Mouse (Mus musculus) CH12.LX (cell line): ENCODE data around the gene Gpr19. TPM values are rescaled to one million over a fixed set of nuclear protein-coding genes. Genes with fewer than 3 reads are reported as not detected.
A peak's percentile ranks its signal among the peaks of the same experiment; 100 is the strongest.

Experiments used
- DNase-seq: peaks from one replicate; pipeline ENCODE4 v3.0.0-alpha.2; 2013; ENCODE audit errors: extremely low read depth
- H3K27ac ChIP-seq: 2 replicates; pipeline ENCODE4 v1.5.1; 2012; ENCODE audit warnings: low read depth, mild to moderate bottlenecking, control low read depth, moderate library complexity; ENCODE audit not compliant: insufficient read depth
- H3K27me3 ChIP-seq: replicated peaks from 2 replicates; pipeline ENCODE3; 2012; ENCODE audit warnings: inconsistent platforms
- H3K36me3 ChIP-seq, 2 experiments: replicated peaks in 1 of 2; 2 replicates each; pipeline versions ENCODE3 to v1.6.1; 2012; ENCODE audit warnings: inconsistent platforms in 1 of 2, low read length in 1 of 2, mild to moderate bottlenecking in 1 of 2, mixed read lengths in 1 of 2, moderate library complexity in 1 of 2; ENCODE audit not compliant: control insufficient read depth in 1 of 2, insufficient read depth in 1 of 2
- H3K4me1 ChIP-seq, 2 experiments: 2 replicates each; pipeline ENCODE4 v1.6.1; 2012; ENCODE audit warnings: inconsistent platforms in 1 of 2, moderate library complexity in 1 of 2; ENCODE audit not compliant: insufficient read depth in 2 of 2, control insufficient read depth in 1 of 2
- H3K4me2 ChIP-seq: 2 replicates; pipeline ENCODE4 v1.6.1; 2012; ENCODE audit warnings: low read depth, mild to moderate bottlenecking, control low read depth; ENCODE audit not compliant: poor library complexity, insufficient read depth, severe bottlenecking
- H3K4me3 ChIP-seq, 3 experiments: fragments of 150-350 bp in 1 of 3; sonication (generic) in 1 of 3; replicated peaks in 1 of 3; 2 replicates each; pipeline versions ENCODE3 to v1.5.1; 2011 to 2012; ENCODE audit warnings: low read depth in 2 of 3, low read length in 2 of 3, mild to moderate bottlenecking in 2 of 3, moderate library complexity in 2 of 3, control low read depth in 1 of 3, improper control_type of control experiment in 1 of 3, inconsistent platforms in 1 of 3, mixed read lengths in 1 of 3; ENCODE audit not compliant: poor library complexity in 1 of 3
- H3K79me2 ChIP-seq: replicated peaks from 2 replicates; pipeline ENCODE4 v1.6.1; 2012; ENCODE audit warnings: mild to moderate bottlenecking, moderate library complexity; ENCODE audit not compliant: control insufficient read depth, poor library complexity, insufficient read depth, severe bottlenecking; ENCODE audit errors: extremely low read depth
- H3K9ac ChIP-seq: 2 replicates; pipeline ENCODE4 v1.6.1; 2012; ENCODE audit warnings: low read depth, mild to moderate bottlenecking, control low read depth, moderate library complexity; ENCODE audit not compliant: insufficient read depth
- H3K9me3 ChIP-seq: replicated peaks from 2 replicates; pipeline ENCODE3; 2012; ENCODE audit warnings: low read length, inconsistent platforms, mixed read lengths
- BHLHE40 ChIP-seq: IDR thresholded peaks from 2 replicates; pipeline ENCODE4 v1.6.1; 2011; ENCODE audit warnings: mild to moderate bottlenecking, low read depth, low read length, improper control_type of control experiment
- CHD1 ChIP-seq: IDR thresholded peaks from 2 replicates; pipeline ENCODE4 v1.6.1; 2012; ENCODE audit warnings: low read depth, low read length, improper control_type of control experiment, inconsistent platforms
- CHD2 ChIP-seq: IDR thresholded peaks from 2 replicates; pipeline ENCODE4 v1.6.1; 2011; ENCODE audit warnings: low read length, improper control_type of control experiment
- ETS1 ChIP-seq: conservative IDR thresholded peaks from 2 replicates; pipeline ENCODE4 v1.6.1; 2012; ENCODE audit warnings: low read depth, mild to moderate bottlenecking, inconsistent platforms, low read length, improper control_type of control experiment, moderate library complexity
- HCFC1 ChIP-seq: IDR thresholded peaks from 2 replicates; pipeline ENCODE4 v1.6.1; 2012; ENCODE audit warnings: low read depth, mild to moderate bottlenecking, inconsistent platforms, low read length, improper control_type of control experiment
- JUND ChIP-seq: conservative IDR thresholded peaks from 2 replicates; pipeline ENCODE4 v1.6.1; 2011; ENCODE audit warnings: low read depth, low read length, improper control_type of control experiment
- KAT2A ChIP-seq: IDR thresholded peaks from 2 replicates; pipeline ENCODE4 v1.6.1; 2012; ENCODE audit warnings: low read length, improper control_type of control experiment, inconsistent platforms; ENCODE audit not compliant: insufficient replicate concordance
- MAX ChIP-seq: IDR thresholded peaks from 2 replicates; pipeline ENCODE4 v1.6.1; 2011; ENCODE audit warnings: low read length, improper control_type of control experiment
- MAZ ChIP-seq: IDR thresholded peaks from 2 replicates; pipeline ENCODE4 v1.6.1; 2012; ENCODE audit warnings: low read depth, mild to moderate bottlenecking, inconsistent platforms, low read length, improper control_type of control experiment, moderate library complexity
- MXI1 ChIP-seq: IDR thresholded peaks from 2 replicates; pipeline ENCODE4 v1.6.1; 2011; ENCODE audit warnings: mild to moderate bottlenecking, low read depth, low read length, improper control_type of control experiment
- MYC ChIP-seq: IDR thresholded peaks from 2 replicates; pipeline ENCODE4 v1.6.1; 2011; ENCODE audit warnings: low read depth, mild to moderate bottlenecking, improper control_type of control experiment, low read length
- NELFE ChIP-seq: IDR thresholded peaks from 2 replicates; pipeline ENCODE4 v1.6.1; 2011; ENCODE audit warnings: low read depth, low read length, improper control_type of control experiment
- POLR2AphosphoS2 ChIP-seq: IDR thresholded peaks from 2 replicates; pipeline ENCODE4 v1.6.1; 2011; ENCODE audit warnings: low read depth, low read length, improper control_type of control experiment
- SIN3A ChIP-seq: IDR thresholded peaks from 2 replicates; pipeline ENCODE4 v1.6.1; 2012; ENCODE audit warnings: low read length, improper control_type of control experiment, inconsistent platforms
- TBP ChIP-seq: conservative IDR thresholded peaks from 2 replicates; pipeline ENCODE4 v1.6.1; 2011; ENCODE audit warnings: low read depth, low read length, improper control_type of control experiment
- UBTF ChIP-seq: IDR thresholded peaks from 2 replicates; pipeline ENCODE4 v1.6.1; 2012; ENCODE audit warnings: low read depth, mild to moderate bottlenecking, inconsistent platforms, low read length, improper control_type of control experiment, moderate library complexity
- USF1 ChIP-seq: IDR thresholded peaks from 2 replicates; pipeline ENCODE4 v1.6.1; 2014; ENCODE audit warnings: low read depth, mild to moderate bottlenecking, inconsistent platforms, low read length, improper control_type of control experiment
- USF2 ChIP-seq: conservative IDR thresholded peaks from 2 replicates; pipeline ENCODE4 v1.6.1; 2011; ENCODE audit warnings: low read depth, low read length, improper control_type of control experiment
- dilution Hi-C: fragments of 300-500 bp; cut with MboI; formaldehyde crosslinking; loops from 2 replicates; pipeline ENCODE4 v1.14.3; 2020; ENCODE audit warnings: low sequenced_read_pairs; ENCODE audit not compliant: extremely low pct_unique_long_range_greater_than_20kb, extremely low pct_ligation_motif_present
- in situ Hi-C: fragments of 300-500 bp; cut with MboI; formaldehyde crosslinking; loops from 3 replicates; pipeline ENCODE4 v1.14.3; 2019; ENCODE audit warnings: low sequenced_read_pairs, low pct_ligation_motif_present, low pct_unique_long_range_greater_than_20kb, mixed read lengths
- polyA plus RNA-seq: library from polyadenylated mRNA; unstranded; fragments of >175 nt; gene quantifications from 2 replicates; pipeline ENCODE4 v1.2.1, GENCODE M21; 2012; ENCODE audit warnings: low read depth; ENCODE audit not compliant: insufficient read length
- total RNA-seq, 2 experiments: library from RNA; depleted of rRNA; stranded (reverse); fragments of 300-350 nt in 1 of 2; fragments of >200 nt in 1 of 2; gene quantifications; 2 replicates each; pipeline ENCODE4 v1.2.3; 2012 to 2014

Gpr19 gene
- total and polyA plus RNA-seq, 3 experiments = 4.8 to 7.5 (median 5.2) TPM

DNA sequence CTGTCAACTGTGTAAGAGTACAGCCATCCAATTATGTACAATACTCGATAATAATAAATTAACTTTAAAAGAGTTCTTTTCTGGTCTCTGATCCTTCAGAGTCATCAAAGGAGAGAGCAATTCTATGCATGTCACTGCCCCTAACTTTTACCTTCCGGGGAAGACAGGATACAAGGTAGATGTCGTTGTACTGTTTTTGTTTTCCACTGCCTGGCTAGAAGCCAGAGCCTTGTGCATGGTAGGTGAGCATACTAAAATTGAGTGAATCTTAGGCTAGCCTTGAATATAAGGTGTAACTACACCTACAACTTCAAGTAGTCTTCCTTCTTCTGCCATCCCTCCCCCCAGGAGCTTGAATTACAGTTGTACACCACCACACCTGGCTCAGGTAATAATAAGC, 32.8 kb upstream of the Gpr19 start:
- DNase-seq = no peak
- peak overlapping the region; percentile 68 to 81 (median 74) for H3K4me3 ChIP-seq
- peaks cover 67% of the 10 kb centered on the region for H3K79me2 ChIP-seq
- peaks cover 0 to 16% of the 10 kb centered on the region in 2 experiments; a peak in 3 of 4 replicates for H3K4me1 ChIP-seq
- peak overlapping the region; percentile 49; the same call in 1 of the 2 replicates for H3K27ac ChIP-seq
- H3K9me3 ChIP-seq = no peaks in the 10 kb centered on the region
- H3K36me3 ChIP-seq = peaks cover 0 to 15% of the 10 kb centered on the region in 2 experiments
- H3K4me2 ChIP-seq = peak overlapping the region; percentile 91
- in situ Hi-C loops (no loop called here), dilution Hi-C loops (no loop called here)
- TF ChIP-seq MAX (0 out of 2 replicates have a peak, but pooled peaks have one; percentile 1), NELFE (no peak; the same call in 1 of the 2 replicates)
- H3K9ac ChIP-seq = peak overlapping the region; percentile 98
- H3K27me3 ChIP-seq = no peaks in the 10 kb centered on the region

DNA sequence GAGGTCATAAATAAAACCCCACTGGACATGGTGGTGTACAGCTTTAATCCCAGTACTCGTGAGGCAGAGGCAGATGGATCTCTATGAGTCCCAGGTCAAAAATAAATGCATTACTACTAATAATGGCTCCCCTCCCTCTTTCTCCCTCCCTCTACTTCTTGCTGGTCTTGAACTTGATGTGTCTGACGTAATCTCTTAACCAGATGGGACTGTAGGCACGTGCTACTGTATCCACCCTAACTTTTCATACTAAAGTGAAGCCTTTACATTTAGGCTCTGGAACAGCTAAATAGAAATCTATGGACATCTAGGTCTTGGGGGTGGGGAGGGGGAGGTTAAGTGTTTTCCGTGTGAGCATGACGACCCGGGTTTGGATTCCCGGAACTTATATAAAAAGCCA, 32.0 kb upstream of the Gpr19 start:
- H3K9me3 ChIP-seq = no peaks in the 10 kb centered on the region
- dilution Hi-C loops = no loop called here
- in situ Hi-C loops = no loop called here
- H3K4me3 ChIP-seq = peak overlapping the region; percentile 68 to 81 (median 74)
- peaks cover 59% of the 10 kb centered on the region for H3K79me2 ChIP-seq
- no peak for TF ChIP-seq UBTF
- TF ChIP-seq MAZ = no peak
- no peak for TF ChIP-seq USF1
- no peak for TF ChIP-seq KAT2A
- peak; percentile 14; the same call in 1 of the 2 replicates for TF ChIP-seq JUND
- TF ChIP-seq MYC = peak; percentile 92
- peak; percentile 46; the same call in 1 of the 2 replicates for TF ChIP-seq MXI1
- peak; percentile 96 for TF ChIP-seq BHLHE40
- TF ChIP-seq SIN3A = peak; percentile 45; the same call in 1 of the 2 replicates
- TF ChIP-seq ETS1 = peak; percentile 44; the same call in 1 of the 2 replicates
- peak; percentile 46 for TF ChIP-seq MAX
- TF ChIP-seq CHD2 = 0 out of 2 replicates have a peak, but pooled peaks have one; percentile 8
- TF ChIP-seq, all 38 proteins: peak for 8
- peak overlapping the region; percentile 79 for H3K27ac ChIP-seq
- peak overlapping the region; percentile 98 for H3K9ac ChIP-seq
- no peaks in the 10 kb centered on the region for H3K27me3 ChIP-seq
- H3K36me3 ChIP-seq = peaks cover 0 to 10% of the 10 kb centered on the region in 2 experiments
- no peak for DNase-seq
- H3K4me1 ChIP-seq = peaks cover 0 to 16% of the 10 kb centered on the region in 2 experiments; a peak in 3 of 4 replicates
- H3K4me2 ChIP-seq = peak overlapping the region; percentile 91

DNA sequence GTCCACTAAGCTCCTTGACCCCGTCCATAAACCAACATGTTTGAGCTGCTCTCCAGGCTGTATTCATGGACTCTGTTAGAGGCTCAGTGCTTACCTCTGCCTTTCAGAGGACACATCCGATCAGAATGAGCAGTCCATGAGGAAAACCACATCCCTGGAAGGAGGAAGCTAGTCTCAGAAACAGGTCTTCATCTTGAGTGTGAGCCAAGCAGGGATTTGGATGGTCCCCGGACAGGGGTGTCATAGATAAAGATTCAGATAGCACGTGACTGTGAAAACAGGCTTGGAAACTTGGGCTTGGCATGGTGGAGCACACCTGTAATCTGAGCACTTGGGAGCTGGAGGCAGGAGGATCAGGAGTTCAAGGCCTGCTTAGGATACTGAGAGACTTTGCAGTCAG, 31.5 kb upstream of the Gpr19 start:
- peak overlapping the region; percentile 68 to 81 (median 74) for H3K4me3 ChIP-seq
- TF ChIP-seq POLR2AphosphoS2 (peak; percentile 6; the same call in 1 of the 2 replicates), BHLHE40 (no peak), CHD1 (no peak; the same call in 1 of the 2 replicates), TBP (no peak), MXI1 (peak; percentile 61; the same call in 1 of the 2 replicates), HCFC1 (no peak), MAX (0 out of 2 replicates have a peak, but pooled peaks have one; percentile 1), USF2 (no peak), SIN3A (0 out of 2 replicates have a peak, but pooled peaks have one; percentile 47), CHD2 (0 out of 2 replicates have a peak, but pooled peaks have one; percentile 5)
- H3K27me3 ChIP-seq = no peaks in the 10 kb centered on the region
- H3K4me2 ChIP-seq = peak overlapping the region; percentile 11
- H3K36me3 ChIP-seq = peaks cover 0 to 7% of the 10 kb centered on the region in 2 experiments
- in situ Hi-C loops = no loop called here
- dilution Hi-C loops = no loop called here
- H3K79me2 ChIP-seq = peaks cover 56% of the 10 kb centered on the region
- peak overlapping the region; percentile 79 for H3K27ac ChIP-seq
- no peaks in the 10 kb centered on the region for H3K9me3 ChIP-seq
- no peak for DNase-seq
- peaks cover 0 to 16% of the 10 kb centered on the region in 2 experiments; a peak in 3 of 4 replicates for H3K4me1 ChIP-seq
- H3K9ac ChIP-seq = peak overlapping the region; percentile 98
